Mouse (Mus musculus) G1E (cell line): Measurements from ENCODE around the gene Gm5148. TPM values are rescaled to one million over a fixed set of nuclear protein-coding genes. Genes with fewer than 3 reads are reported as not detected.
A peak's percentile ranks its signal among the peaks of the same experiment; 100 is the strongest.

Experiments used
- ATAC-seq: 2 replicates; pipeline ENCODE4 v1.8.0; 2016; ENCODE audit warnings: mild to moderate bottlenecking; ENCODE audit not compliant: insufficient number of reproducible peaks, poor library complexity, low FRiP score, severe bottlenecking; ENCODE audit errors: extremely low read depth
- DNase-seq: peaks from one replicate; pipeline ENCODE4 v3.0.0; 2012; ENCODE audit warnings: low spot score
- H3K27me3 ChIP-seq: 2 replicates; pipeline ENCODE4 v1.6.1; 2012; ENCODE audit warnings: mild to moderate bottlenecking, low read length, inconsistent platforms; ENCODE audit not compliant: insufficient read depth
- H3K36me3 ChIP-seq: replicated peaks from 2 replicates; pipeline ENCODE3; 2012; ENCODE audit warnings: mild to moderate bottlenecking, inconsistent platforms
- H3K4me1 ChIP-seq: 2 replicates; pipeline ENCODE4 v1.6.1; 2012; ENCODE audit warnings: low read depth, low read length, inconsistent platforms, mixed read lengths; ENCODE audit not compliant: insufficient read depth
- H3K4me3 ChIP-seq: 2 replicates; pipeline ENCODE4 v1.5.1; 2012; ENCODE audit warnings: low read depth, mild to moderate bottlenecking, inconsistent platforms, low read length, moderate library complexity, mixed read lengths
- H3K9me3 ChIP-seq: replicated peaks from 2 replicates; pipeline ENCODE4 v1.6.1; 2012; ENCODE audit warnings: inconsistent platforms
- CTCF ChIP-seq: IDR thresholded peaks from 2 replicates; pipeline ENCODE4 v1.5.1; 2012; ENCODE audit warnings: low read depth, low read length, inconsistent platforms, mixed read lengths
- GATA1 ChIP-seq: IDR thresholded peaks from 2 replicates; pipeline ENCODE4 v1.6.1; 2012; ENCODE audit warnings: borderline replicate concordance, low read length, inconsistent platforms, mixed read lengths
- GATA2 ChIP-seq: IDR thresholded peaks from 2 replicates; pipeline ENCODE4 v1.6.1; 2012; ENCODE audit warnings: low read depth, low read length, inconsistent platforms, borderline replicate concordance
- POLR2AphosphoS5 ChIP-seq: IDR thresholded peaks from 2 replicates; pipeline ENCODE4 v1.6.1; 2012; ENCODE audit warnings: low read depth, low read length, inconsistent platforms; ENCODE audit not compliant: insufficient replicate concordance
- TAL1 ChIP-seq: conservative IDR thresholded peaks from 2 replicates; pipeline ENCODE4 v1.6.1; 2012; ENCODE audit warnings: low read depth, low read length, inconsistent platforms, mixed read lengths
- polyA plus RNA-seq: library from polyadenylated mRNA; stranded (reverse); fragments of >175 nt; gene quantifications from 2 replicates; pipeline ENCODE4 v1.2.3, GENCODE M21; 2012
- total RNA-seq, 2 experiments: library from RNA; stranded (forward) in 1 of 2; stranded (reverse) in 1 of 2; fragments of 200-1000 nt in 1 of 2; fragments of >200 nt in 1 of 2; fragmentation: Nextera tagmentation in 1 of 2; gene quantifications; 2 replicates each; pipeline ENCODE4 v1.2.3; 2014 to 2017

The Gm5148 gene
- total and polyA plus RNA-seq, 3 experiments, result 0.13 to 19.8 TPM; not detected in 1

- no peak for ATAC-seq
- TF ChIP-seq TAL1 (no peak), POLR2AphosphoS5 (no peak)
These were observed 41.0 kb upstream of the Gm5148 start for GRCm38 (mm10) chr3:37765275-37765674.

DNA sequence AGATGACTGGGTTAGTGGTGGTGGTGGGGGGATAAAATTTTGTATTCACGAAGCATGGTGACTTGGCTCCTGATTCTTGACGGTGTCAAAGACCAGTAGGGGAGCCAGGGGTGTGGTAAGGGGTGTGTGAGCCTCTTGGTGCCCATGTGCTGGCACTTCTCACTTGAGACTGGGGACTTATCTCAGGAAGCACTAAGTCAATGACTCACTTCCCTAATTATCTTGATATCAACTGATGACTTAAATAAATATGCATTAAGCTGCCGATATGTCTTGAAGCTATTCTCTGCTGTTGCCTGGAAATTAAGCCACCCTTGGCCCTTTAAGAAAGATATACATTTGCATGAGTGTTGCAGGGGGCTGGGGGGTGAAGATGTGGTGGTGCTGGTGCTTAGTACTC lies 38.0 kb upstream of the Gm5148 start:
- H3K9me3 ChIP-seq, result 0 out of 2 replicates have a peak, but pooled peaks cover 2% of the 10 kb centered on the region
- peaks cover 59% of the 10 kb centered on the region for H3K4me1 ChIP-seq
- H3K4me3 ChIP-seq, result no peak overlapping the region
- ATAC-seq (peak; percentile 61), DNase-seq (peak; percentile 19)
- TF ChIP-seq CTCF (no peak), GATA2 (no peak), GATA1 (no peak), POLR2AphosphoS5 (no peak), TAL1 (no peak)
- H3K36me3 ChIP-seq, result no peaks in the 10 kb centered on the region
- peaks cover 12% of the 10 kb centered on the region; the same call in 1 of the 2 replicates for H3K27me3 ChIP-seq

More at GRCm38 (mm10) chr3:37765275-37765674, 41.0 kb upstream of the Gm5148 start:
- H3K4me3 ChIP-seq, result no peak overlapping the region
- H3K4me1 ChIP-seq, result peaks cover 42% of the 10 kb centered on the region
- no peaks in the 10 kb centered on the region for H3K36me3 ChIP-seq
- no peaks in the 10 kb centered on the region for H3K9me3 ChIP-seq
- no peak for DNase-seq
- peaks cover 17% of the 10 kb centered on the region for H3K27me3 ChIP-seq

DNA sequence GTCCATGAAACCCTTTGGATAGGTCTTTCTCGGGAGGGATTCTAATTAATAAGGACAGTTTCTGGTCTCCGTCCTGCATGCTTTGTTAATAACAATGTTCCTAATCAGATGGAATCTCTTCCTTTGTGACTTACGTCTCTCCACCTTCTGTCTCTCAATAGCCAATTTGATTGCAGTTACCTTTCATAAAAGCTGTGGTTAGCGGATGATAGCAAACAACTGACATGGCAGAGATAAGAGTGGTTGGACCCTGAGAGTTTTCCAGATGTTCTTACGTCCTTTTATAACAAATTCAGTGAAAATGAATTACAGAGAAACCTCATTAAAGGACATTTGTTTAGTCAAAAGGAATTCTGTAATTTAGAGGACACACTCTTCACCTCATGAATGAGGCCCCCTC lies 37.5 kb upstream of the Gm5148 start:
- no peaks in the 10 kb centered on the region for H3K36me3 ChIP-seq
- 0 out of 2 replicates have a peak, but pooled peaks have one; percentile 11 for ATAC-seq
- no peak overlapping the region for H3K4me3 ChIP-seq
- TF ChIP-seq TAL1 (peak; percentile 27; the same call in 1 of the 2 replicates), GATA1 (no peak)
- peaks cover 63% of the 10 kb centered on the region for H3K4me1 ChIP-seq
- H3K27me3 ChIP-seq, result peaks cover 10% of the 10 kb centered on the region; the same call in 1 of the 2 replicates
- H3K9me3 ChIP-seq, result 0 out of 2 replicates have a peak, but pooled peaks cover 2% of the 10 kb centered on the region
- no peak for DNase-seq

DNA sequence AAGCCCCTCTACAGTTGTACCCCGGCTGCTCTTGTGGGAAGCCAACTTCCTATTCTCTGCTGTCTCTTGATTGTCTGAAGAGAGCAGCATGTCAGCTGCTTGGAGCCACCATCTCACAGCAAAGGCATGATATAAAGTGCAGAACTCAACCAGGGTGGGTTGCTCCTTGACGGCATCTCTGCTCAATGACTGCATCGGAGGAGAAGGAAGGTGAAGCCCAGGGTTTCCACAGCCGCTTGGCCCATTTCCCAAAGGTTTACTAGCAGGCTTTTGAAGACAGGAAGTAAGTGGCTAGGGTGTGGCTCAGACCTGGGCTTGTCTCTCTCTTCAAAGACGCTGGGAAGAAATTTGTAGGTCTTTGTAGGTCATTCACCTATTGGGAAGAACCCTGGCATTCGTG lies 36.6 kb upstream of the Gm5148 start:
- Histone ChIP-seq H3K36me3 (no peaks in the 10 kb centered on the region), H3K4me3 (no peak overlapping the region; the same call in 1 of the 2 replicates), H3K4me1 (peaks cover 66% of the 10 kb centered on the region), H3K9me3 (0 out of 2 replicates have a peak, but pooled peaks cover 2% of the 10 kb centered on the region), H3K27me3 (peaks cover 8% of the 10 kb centered on the region; the same call in 1 of the 2 replicates)
- TF ChIP-seq CTCF (no peak), GATA1 (no peak), GATA2 (no peak), POLR2AphosphoS5 (no peak), TAL1 (no peak)
- DNase-seq (no peak), ATAC-seq (no peak)

DNA sequence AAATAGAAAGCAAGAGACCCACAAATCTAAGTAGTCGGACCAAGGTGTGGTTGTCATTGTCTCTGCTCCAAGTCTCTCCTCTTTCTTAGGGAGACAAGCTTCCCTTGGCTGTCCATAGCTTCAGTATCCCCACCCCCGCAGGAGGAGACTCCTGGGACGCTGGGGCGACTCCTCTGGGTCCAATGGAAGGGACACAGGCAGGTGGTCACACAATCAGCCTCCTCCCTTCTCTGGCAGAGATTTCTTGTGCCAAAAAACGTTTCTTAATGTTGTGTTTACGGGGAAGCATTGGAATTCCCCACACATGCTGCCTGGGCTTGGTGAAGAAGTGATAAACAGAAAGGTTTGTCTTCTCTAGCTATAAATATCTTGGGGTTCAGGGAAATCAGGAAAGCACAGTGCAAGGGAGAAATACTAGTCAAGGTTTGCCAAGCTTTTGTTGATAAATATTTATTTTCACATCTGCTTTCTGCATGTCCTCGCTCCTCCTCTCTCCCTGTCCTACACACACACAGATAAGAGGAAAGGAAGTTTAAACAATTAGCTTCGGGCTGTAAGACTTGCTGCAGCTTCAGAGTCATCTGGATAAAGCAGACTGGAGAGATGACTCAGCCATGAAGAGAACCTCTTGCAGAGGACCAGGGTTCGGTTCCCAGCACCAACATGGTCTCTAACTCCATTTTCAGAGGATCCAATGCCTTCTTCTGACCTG lies 34.5 kb upstream of the Gm5148 start:
- ATAC-seq (no peak), DNase-seq (no peak)
- no peak overlapping the region; the same call in 1 of the 2 replicates for H3K4me3 ChIP-seq
- 0 out of 2 replicates have a peak, but pooled peaks cover 2% of the 10 kb centered on the region for H3K9me3 ChIP-seq
- H3K27me3 ChIP-seq, result peaks cover 8% of the 10 kb centered on the region; the same call in 1 of the 2 replicates
- no peaks in the 10 kb centered on the region for H3K36me3 ChIP-seq
- TF ChIP-seq CTCF (no peak), GATA1 (no peak)
- peaks cover 66% of the 10 kb centered on the region for H3K4me1 ChIP-seq

DNA sequence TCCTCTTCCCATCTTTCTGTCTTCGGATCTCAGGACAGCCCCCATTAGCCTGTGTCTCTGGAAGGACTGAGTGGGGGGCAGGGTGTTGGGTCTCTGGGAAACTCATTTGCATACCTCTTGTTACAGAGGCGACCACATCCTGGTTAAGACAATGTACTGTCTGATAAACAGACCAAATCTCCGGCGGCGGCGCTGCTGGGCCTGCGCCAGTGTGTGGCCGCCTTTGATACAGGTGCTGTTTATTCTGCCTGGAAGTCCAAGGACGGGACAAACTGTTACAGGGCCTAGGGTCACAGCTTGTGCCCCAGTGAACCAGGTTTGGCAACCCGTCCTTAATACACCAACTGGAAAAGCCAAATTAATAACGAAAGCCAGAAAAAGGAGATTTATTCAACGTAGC lies 33.8 kb upstream of the Gm5148 start:
- TF ChIP-seq GATA2, result no peak
- TF ChIP-seq POLR2AphosphoS5, result no peak
- no peak for TF ChIP-seq CTCF
- TF ChIP-seq TAL1, result no peak; the same call in 1 of the 2 replicates
- no peak for TF ChIP-seq GATA1
- H3K27me3 ChIP-seq, result peaks cover 9% of the 10 kb centered on the region; the same call in 1 of the 2 replicates
- H3K36me3 ChIP-seq, result no peaks in the 10 kb centered on the region
- H3K4me3 ChIP-seq, result no peak overlapping the region; the same call in 1 of the 2 replicates
- ATAC-seq, result peak; percentile 73
- peak; percentile 36 for DNase-seq
- H3K9me3 ChIP-seq, result 0 out of 2 replicates have a peak, but pooled peaks cover 2% of the 10 kb centered on the region
- peaks cover 66% of the 10 kb centered on the region for H3K4me1 ChIP-seq
